Mouse (Mus musculus): ENCODE results near the gene Sstr1.

The Sstr1 gene

DNA sequence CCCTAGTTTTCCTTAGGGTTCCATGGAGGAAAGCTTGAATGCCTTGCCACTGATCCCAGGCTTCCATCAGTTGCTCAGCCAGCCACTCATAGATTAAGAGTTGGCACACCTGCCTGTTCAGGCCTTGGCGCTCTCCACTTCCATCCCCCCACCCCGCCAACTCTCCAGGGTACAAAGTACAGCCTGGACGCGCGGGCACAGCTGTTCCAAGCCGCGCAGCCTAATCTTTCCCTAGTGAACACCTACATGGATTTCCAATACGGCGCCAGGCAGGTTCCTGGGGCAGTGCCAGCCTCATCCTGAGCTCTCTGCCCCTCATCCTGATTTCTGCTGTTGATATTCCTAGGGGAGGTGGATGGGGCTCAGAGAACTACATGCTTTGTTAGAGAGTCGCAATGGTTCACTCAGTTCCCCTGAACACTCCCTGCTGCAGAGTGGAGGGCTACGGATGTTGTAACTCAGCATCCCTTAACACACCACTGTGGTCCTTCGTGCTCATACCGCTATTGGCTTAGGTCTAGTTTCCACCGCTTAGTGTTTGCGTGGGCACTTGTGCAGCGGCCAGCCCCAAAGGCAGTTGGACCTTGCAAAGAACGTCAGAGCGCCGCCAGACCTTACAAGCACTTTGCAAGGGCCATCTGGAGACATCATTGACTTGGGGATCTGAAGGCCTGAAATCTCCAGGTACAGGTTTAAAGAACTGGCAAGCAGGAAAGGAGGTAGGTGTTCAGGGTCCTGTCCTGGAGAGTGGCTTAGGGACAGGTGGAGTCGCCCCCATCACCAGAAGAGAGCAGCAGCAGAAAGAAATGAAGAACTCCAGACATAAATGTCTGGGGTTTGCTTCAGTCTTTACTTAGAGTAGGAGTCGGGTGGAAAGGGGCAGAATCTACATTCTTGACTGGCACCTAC lies at the start of gene Sstr1:
TSS of gene Sstr1 (plus strand) at position 610 of the 909 bp plus-strand sequence.
- DNase-seq (ENCODE audit: low spot score in 2 of 2), result no peak

DNA sequence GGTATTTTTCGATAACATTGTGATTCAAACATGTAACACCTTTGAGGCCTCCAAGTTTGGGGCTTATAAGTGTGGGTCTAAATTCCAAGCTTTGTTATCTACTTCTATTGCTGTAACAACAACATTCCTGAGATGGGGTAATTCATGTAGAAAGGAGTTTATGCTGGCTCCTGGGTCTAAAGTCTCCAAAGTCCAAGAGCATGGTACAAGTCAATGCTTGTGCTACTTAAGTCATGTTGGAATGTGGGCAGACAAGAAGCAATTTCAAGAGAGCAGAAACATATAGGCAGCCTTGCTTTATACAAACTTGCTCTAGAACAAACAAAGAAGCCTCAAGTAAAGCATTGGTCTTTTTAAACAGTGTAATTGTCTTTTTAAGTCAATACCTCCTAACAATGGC lies 12.8 kb upstream of the Sstr1 start:
- DNase-seq (ENCODE audit: low spot score in 2 of 2), result no peak

DNA sequence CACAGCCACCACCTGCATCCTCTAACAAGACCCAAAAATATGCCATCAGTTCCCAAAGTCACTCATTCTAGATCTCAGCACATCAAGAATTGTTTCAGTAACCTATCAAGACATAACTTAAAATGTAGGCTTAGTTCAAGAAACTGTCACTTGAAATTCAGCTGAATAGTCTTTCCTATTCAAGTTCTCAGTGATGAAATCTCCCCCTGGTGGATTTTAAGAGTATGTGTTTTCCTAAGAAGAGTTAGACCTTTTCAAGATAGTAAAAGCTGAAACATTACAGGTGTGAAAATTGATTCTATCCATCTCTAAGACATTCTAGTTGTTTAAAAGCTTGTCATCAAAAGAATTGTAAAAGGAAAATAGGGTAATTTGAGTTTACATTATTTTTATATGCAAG lies 10.4 kb upstream of the Sstr1 start:
- no peak for DNase-seq (ENCODE audit: low spot score in 2 of 2)

DNA sequence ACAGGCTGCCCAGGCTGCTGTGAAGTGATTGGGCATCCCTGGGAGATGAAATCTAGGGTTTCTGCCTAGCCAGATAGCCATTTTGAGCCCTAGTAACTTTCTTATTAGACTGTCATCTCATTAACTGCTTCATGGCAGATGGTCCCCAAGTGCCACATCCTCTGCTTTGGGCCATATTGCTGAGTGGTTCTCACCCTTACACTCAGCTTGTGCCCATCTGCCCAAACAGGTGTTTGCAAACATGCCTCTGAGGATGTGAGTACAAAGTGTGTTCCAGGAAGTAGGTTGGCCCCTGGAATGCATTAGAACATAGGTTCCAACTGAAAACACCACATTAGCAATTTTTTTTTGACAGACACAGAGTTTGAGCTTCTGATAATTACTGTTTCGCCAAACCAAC lies 3.6 kb upstream of the Sstr1 start:
- DNase-seq (ENCODE audit: low spot score in 2 of 2), result no peak

DNA sequence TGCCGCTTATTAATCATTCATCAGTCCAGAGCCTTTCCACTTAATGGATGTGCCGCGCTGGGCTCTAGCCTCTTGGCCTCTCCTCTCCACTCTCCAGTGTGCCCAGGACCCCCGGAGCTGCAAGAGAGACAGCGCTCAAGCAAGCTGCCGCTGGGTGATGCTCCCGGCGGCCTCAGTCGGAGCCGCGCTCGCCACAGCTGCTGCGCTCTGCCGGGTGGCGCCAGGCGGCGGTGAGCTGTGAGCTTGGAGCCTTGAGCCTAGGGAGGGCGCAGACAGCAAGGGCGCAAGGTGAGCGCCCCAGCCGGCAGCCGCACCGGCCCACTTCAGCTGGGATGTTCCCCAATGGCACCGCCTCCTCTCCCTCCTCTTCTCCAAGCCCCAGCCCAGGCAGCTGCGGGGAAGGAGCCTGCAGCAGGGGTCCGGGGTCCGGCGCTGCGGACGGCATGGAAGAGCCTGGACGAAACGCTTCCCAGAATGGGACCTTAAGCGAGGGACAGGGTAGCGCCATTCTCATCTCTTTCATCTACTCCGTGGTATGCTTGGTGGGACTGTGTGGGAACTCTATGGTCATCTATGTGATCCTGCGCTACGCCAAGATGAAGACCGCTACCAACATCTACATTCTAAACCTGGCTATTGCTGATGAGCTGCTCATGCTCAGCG lies 820 bp downstream of the Sstr1 start:
- no peak for DNase-seq (ENCODE audit: low spot score in 2 of 2)

DNA sequence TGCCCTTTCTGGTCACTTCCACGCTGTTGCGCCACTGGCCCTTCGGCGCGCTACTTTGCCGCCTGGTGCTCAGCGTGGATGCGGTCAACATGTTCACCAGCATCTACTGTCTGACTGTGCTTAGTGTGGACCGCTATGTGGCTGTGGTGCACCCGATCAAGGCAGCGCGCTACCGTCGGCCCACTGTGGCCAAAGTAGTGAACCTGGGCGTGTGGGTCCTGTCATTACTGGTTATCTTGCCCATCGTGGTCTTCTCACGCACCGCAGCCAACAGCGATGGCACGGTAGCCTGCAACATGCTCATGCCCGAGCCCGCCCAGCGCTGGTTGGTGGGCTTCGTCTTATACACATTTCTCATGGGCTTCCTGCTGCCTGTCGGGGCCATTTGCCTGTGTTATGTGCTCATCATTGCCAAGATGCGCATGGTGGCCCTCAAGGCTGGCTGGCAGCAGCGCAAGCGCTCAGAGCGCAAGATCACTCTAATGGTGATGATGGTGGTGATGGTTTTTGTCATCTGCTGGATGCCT lies 1.4 kb downstream of the Sstr1 start:
- no peak for DNase-seq (ENCODE audit: low spot score in 2 of 2)

DNA sequence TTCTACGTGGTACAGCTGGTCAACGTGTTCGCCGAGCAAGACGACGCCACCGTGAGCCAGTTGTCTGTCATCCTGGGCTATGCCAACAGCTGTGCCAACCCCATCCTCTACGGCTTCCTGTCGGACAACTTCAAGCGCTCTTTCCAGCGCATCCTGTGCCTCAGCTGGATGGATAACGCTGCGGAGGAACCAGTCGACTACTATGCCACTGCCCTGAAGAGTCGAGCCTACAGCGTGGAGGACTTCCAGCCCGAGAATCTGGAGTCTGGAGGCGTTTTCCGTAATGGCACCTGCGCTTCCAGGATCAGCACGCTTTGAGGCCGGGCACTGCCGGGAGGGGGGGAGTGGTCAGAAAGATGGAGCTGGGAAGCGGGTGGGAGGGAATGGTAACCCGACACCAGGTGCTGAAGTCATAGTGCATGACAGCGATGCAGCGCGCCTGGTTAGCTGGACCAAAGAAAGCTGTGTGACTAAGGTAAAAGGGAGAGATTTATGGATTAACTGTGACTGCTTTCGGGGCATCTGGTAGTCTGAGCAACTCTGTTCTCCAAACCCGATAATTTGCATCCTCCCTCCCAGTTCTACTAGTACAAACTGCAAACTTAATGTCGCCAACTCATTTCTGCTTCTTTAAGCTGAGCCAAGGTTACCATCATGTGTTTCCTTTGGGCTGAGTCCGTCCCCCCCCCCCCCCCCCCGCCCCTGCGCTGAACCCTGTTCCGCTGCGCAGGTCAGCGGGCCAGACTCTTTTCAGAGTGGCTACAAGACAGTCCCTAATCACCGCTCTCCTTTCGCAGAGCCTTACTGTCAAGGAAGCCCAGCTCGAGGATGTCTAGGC lies 2.1 kb downstream of the Sstr1 start:
- DNase-seq (ENCODE audit: low spot score in 2 of 2), result no peak

DNA sequence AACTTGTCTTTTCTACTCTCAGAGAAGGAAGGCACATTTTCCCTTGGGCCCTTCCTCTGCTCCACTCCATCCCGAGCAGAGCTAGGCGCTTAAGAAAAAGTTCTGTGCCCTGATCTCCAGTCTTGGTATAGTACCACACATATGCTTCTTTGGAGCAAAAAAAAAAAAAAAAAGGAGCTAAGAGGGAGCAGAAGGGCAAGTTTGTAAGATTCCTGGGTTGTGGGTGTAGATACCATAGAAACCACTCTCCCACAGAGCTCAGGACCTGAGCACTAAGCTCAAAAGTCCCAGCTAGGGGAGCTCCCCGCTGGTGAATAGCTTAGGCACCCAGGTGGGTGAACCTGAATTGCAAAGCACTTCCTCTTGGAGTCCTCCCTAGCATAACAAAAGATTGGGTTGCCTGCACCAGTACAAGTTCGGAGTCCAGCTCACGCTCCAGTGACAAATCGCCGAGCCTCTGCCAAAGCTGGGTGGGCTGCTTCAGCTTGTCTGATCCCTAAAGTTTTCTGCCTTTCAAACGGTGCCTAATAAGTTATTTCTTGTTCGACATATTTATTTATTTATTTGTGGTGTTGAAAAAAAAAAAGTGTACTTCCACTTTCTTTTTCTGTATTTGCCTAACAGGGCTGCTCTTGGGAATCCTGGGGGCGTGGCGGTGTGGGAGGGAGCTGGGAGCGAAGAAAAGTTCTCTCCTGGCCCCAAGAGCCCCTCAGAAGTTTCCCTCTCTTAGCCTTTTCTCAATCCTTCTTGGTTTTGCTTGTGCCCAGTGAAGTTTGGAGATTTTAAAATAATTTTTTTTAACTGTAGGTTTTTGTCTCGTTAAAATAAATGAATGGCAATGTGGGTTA lies 2.9 kb downstream of the Sstr1 start:
- no peak for DNase-seq (ENCODE audit: low spot score in 2 of 2)

DNA sequence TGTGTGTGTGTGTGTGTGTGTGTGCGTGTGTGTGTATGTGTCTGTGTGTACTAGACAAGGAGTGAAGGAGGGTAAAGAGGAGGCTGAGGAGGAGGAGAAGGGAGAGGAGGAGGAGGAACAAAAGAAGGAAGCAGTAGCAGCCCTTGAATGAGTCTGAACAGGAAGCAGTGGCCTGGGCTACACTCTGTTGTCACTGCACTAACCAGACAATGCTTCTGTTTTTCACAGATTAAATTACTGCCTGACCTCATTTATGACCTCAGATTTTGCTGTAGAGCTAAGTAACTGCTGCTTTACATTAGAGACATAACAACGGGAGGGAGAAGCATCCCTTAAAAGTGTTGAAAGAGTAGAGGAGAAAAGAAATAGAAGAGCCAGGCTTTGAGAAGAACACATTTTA lies 4.6 kb downstream of the Sstr1 start:
- DNase-seq (ENCODE audit: low spot score in 2 of 2), result no peak

DNA sequence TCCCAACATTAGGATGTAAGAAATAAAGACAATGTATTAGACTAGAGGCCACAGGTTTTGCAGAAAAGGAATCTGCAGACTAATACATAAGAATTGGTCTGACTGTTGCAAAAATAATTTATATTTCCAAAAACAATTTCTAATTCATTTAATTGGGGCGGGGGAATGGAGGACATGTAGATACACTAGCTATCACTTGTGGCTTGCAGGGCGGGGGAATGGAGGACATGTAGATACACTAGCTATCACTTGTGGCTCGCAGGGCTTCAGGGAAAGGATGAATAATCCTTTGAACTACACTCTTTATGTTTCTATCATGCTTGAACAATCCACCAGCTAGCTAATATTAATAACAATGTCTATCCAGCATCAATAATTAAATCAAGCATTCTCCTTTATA lies 7.5 kb downstream of the Sstr1 start:
- no peak for DNase-seq (ENCODE audit: low spot score in 2 of 2)

DNA sequence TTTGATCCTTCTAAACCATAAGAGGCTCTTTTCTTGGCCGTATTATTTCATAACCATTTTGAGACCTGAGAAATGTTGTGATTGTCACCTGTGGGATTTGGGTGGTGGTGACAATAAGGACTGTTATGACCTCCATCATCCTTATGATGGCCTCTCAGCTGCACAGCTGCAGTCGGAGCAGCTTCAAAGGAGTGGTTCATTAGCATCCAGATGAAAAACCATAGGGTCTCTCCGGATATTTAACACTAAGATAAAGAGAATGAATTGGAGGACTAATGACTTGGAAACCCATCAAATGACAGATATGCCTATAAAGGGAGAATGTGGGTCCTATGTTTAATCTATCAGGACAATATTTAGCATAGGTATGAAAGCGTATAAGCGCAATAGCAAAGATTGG lies 14.1 kb downstream of the Sstr1 start:
- no peak for DNase-seq (ENCODE audit: low spot score in 2 of 2)

DNA sequence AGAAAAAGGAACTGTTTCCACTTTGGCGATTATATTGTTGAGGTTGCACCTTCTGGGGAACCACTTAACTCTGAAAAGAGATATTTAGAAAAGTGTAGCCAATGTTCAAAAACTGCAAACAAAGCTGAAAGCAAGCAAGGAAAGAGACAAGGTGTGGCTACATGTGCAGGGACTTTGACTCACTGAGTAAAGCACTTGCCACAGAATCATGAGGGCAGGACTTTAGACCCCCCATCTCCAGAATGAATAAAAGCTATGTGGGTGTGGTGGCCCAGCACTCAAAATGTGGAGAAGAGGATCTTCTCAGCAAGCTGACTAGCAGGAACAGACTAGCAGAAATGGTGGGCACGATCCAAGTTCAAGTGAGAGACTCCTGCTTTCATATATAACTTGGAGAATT lies 20.9 kb downstream of the Sstr1 start:
- no peak for DNase-seq (ENCODE audit: low spot score in 2 of 2)

DNA sequence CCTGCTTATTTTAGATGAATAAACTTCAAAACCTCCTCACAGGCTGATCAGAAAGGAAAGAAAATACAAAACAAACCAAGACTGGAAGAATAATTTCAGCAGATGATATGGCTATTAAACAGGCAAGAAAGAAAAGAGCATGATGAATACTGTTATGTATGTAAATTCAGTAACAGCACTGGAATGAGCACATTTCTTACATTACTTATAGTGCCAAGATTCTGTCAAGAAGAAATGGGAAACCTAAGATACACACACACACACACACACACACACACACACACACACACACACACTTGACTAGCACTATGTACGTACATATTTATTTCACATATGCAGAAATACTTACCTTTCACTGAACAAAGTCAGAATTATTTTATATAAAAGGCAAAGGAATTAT lies 40.3 kb downstream of the Sstr1 start:
- DNase-seq (ENCODE audit: low spot score in 2 of 2), result no peak
